Mouse (Mus musculus) stomach, embryonic 14.5 days (tissue): Measurements from ENCODE around the gene Vmn1r32. TPM values are rescaled to one million over a fixed set of nuclear protein-coding genes. Genes with fewer than 3 reads are reported as not detected.

Experiments used
- ATAC-seq: fragments of 200-750 bp; cut with Nextera tagmentation; 2 replicates; pipeline ENCODE4 v1.8.0; 2017; ENCODE audit warnings: low read depth, moderate TSS enrichment; ENCODE audit not compliant: insufficient number of reproducible peaks, insufficient read depth, low FRiP score
- H3K27ac ChIP-seq: fragments of 300-500 bp; sonication (generic); 2 replicates; pipeline ENCODE4 v1.5.1; 2014; ENCODE audit warnings: mild to moderate bottlenecking, low read length, moderate library complexity, mixed read lengths
- H3K27me3 ChIP-seq: fragments of 300-500 bp; sonication (generic); 2 replicates; pipeline ENCODE4 v1.6.1; 2014; ENCODE audit warnings: low read length, control low read depth, mixed read lengths; ENCODE audit not compliant: control insufficient read depth, insufficient read depth
- H3K36me3 ChIP-seq: fragments of 300-500 bp; sonication (generic); 2 replicates; pipeline ENCODE4 v1.6.1; 2014; ENCODE audit warnings: mild to moderate bottlenecking, control low read depth, low read length, moderate library complexity, mixed read lengths; ENCODE audit not compliant: control insufficient read depth, insufficient read depth
- H3K4me1 ChIP-seq: fragments of 300-500 bp; sonication (generic); 2 replicates; pipeline ENCODE4 v1.6.1; 2014; ENCODE audit warnings: low read length, control low read depth, mixed read lengths; ENCODE audit not compliant: control insufficient read depth, insufficient read depth
- H3K4me2 ChIP-seq: fragments of 300-500 bp; sonication (generic); replicated peaks from 2 replicates; pipeline ENCODE4 v1.6.1; 2014; ENCODE audit warnings: low read depth, low read length, control low read depth
- H3K4me3 ChIP-seq: fragments of 300-500 bp; sonication (generic); 2 replicates; pipeline ENCODE4 v1.5.1; 2014; ENCODE audit warnings: low read depth, low read length, control low read depth
- H3K9ac ChIP-seq: fragments of 300-500 bp; sonication (generic); replicated peaks from 2 replicates; pipeline ENCODE4 v1.6.1; 2014; ENCODE audit warnings: low read depth, mild to moderate bottlenecking, control low read depth, low read length, moderate library complexity, mixed read lengths
- H3K9me3 ChIP-seq: fragments of 300-500 bp; sonication (generic); 2 replicates; pipeline ENCODE4 v1.6.1; 2016; ENCODE audit warnings: low read depth, low read length, control low read depth; ENCODE audit not compliant: control insufficient read depth
- WGBS: fragments of 180-500 bp; shearing (Covaris S2); extraction: QIAGEN DNeasy Blood & Tissue Kit; methylation state at CpG from one replicate; pipeline ENCODE4 v1.1.7; 2014; 5-methylcytosine and 5-hydroxymethylcytosine counted together
- polyA plus RNA-seq: library from polyadenylated mRNA; unstranded; fragments of >200 nt; fragmentation: Nextera tagmentation; extraction: Ambion mirVana; gene quantifications from 2 replicates; pipeline ENCODE4 v1.2.1, GENCODE M21; 2014

The Vmn1r32 gene
- polyA plus RNA-seq, result 0.15 and 0.26 TPM in 2 replicates

- Histone ChIP-seq H3K36me3 (no peaks in the 10 kb centered on the region), H3K9me3 (no peaks in the 10 kb centered on the region), H3K4me3 (no peak within 1 kb of the TSS), H3K4me1 (no peaks in the 10 kb centered on the region), H3K27ac (no peak within 1 kb of the TSS), H3K4me2 (no peak within 1 kb of the TSS), H3K27me3 (no peaks in the 10 kb centered on the region), H3K9ac (no peak within 1 kb of the TSS)
- 71% methylated on average over 1 of the region's 1 CpGs for WGBS
- no peak for ATAC-seq
Observed at GRCm38 (mm10) chr6:66559996-66560395, at the start of gene Vmn1r32. TSS of gene Vmn1r32 (minus strand) at chr6:66560096.

GRCm38 (mm10) chr6:66595804-66596203 lies 35.9 kb upstream of the Vmn1r32 start:
- ATAC-seq, result no peak
- Histone ChIP-seq H3K4me2 (no peak overlapping the region), H3K27me3 (no peaks in the 10 kb centered on the region), H3K4me1 (no peaks in the 10 kb centered on the region), H3K9ac (no peak overlapping the region), H3K9me3 (no peaks in the 10 kb centered on the region), H3K27ac (no peak overlapping the region), H3K36me3 (no peaks in the 10 kb centered on the region), H3K4me3 (no peak overlapping the region)

- Histone ChIP-seq H3K27ac (no peak overlapping the region), H3K9me3 (no peaks in the 10 kb centered on the region), H3K27me3 (no peaks in the 10 kb centered on the region), H3K4me3 (peak overlapping the region; percentile 48), H3K4me2 (peak overlapping the region; percentile 65), H3K4me1 (0 out of 2 replicates have a peak, but pooled peaks cover 3% of the 10 kb centered on the region), H3K9ac (peak overlapping the region; percentile 26), H3K36me3 (peaks cover 14% of the 10 kb centered on the region)
- ATAC-seq, result no peak
- 12% methylated on average over 7 of the region's 7 CpGs for WGBS
Observed at GRCm38 (mm10) chr6:66535966-66536365, 23.9 kb downstream of the Vmn1r32 start.

DNA sequence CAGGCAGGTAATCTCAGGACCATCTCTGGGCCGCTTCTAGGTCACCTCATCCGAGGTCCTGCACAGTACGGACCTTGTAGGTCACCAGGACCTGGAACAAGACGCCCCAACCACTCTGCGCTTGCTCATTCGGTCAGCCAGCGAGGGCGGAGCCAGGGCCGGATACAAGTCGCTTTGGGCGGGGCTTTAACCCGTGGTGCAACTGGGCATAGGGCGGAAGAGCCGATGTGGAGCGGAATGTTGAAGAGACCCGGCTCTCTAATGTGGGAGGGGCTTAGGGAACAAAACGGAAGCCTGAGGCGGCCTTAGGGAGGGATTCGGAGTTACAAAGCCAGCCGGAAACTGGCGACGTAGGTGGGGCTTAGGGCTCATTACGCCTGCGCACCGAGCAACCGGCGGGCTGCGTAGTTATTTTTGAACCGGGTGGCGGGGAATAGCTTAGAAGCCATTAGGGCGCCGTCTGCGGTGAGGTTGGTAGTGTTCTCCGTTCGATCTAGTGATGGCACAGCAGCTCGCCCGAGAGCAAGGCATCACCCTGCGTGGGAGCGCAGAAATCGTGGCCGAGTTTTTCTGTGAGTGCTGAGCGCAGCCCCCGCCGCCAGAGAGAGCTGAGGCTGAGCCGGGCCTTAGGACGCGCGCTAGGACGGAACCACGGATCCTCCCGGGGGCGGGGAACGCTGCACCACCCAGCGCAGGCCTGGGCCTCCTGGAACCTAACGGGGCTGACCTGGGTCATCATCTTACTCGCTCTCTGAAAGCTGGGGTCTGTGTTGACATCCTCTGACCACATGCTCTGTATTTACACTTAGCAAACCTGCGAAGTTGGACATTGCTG lies 24.7 kb downstream of the Vmn1r32 start, which contains the start of gene Mad2l1:
Gene Mad2l1 (plus strand): TSS at position 363 of the 835 bp plus-strand sequence.
- under 1% methylated on average over 57 of the region's 57 CpGs for WGBS
- H3K27me3 ChIP-seq, result no peaks in the 10 kb centered on the region
- H3K9me3 ChIP-seq, result no peaks in the 10 kb centered on the region
- peak; percentile 99 for ATAC-seq
- peaks cover 11% of the 10 kb centered on the region for H3K36me3 ChIP-seq
- peak within 1 kb of the TSS; percentile 65 for H3K4me2 ChIP-seq
- 0 out of 2 replicates have a peak, but pooled peaks cover 3% of the 10 kb centered on the region for H3K4me1 ChIP-seq
- H3K4me3 ChIP-seq, result peak within 1 kb of the TSS; percentile 48
- peak within 1 kb of the TSS; percentile 26 for H3K9ac ChIP-seq
- peak within 1 kb of the TSS; percentile 52 for H3K27ac ChIP-seq

- Histone ChIP-seq H3K4me3 (peak overlapping the region; percentile 48), H3K4me1 (0 out of 2 replicates have a peak, but pooled peaks cover 3% of the 10 kb centered on the region), H3K4me2 (peak overlapping the region; percentile 49), H3K9ac (no peak overlapping the region; the same call in 1 of the 2 replicates), H3K27ac (peak overlapping the region; percentile 52; the same call in 1 of the 2 replicates), H3K9me3 (no peaks in the 10 kb centered on the region), H3K27me3 (no peaks in the 10 kb centered on the region), H3K36me3 (peaks cover 3% of the 10 kb centered on the region)
- 78% methylated on average over 5 of the region's 5 CpGs for WGBS
- no peak for ATAC-seq
Observed at GRCm38 (mm10) chr6:66534366-66534941, 25.4 kb downstream of the Vmn1r32 start.

DNA sequence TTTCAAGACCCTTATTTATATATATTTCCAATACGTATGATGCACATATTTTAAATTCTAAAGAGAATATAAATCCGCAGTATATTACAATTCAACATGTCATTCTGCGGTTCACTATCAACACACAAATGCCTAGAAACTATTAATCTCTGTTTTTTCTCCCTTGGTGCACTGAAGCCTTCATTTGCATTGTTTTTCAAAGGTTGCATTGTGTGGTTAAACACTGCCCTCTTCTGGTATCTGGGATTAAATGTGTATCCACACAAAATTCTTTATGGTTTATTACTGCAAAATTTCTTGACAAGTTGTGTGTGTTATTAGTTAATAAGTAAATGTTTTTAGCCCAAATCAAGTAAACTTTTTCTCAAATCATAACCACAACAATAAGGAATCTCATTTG lies 26.7 kb downstream of the Vmn1r32 start:
- 24% methylated on average over 3 of the region's 3 CpGs for WGBS
- H3K27me3 ChIP-seq, result no peaks in the 10 kb centered on the region
- no peaks in the 10 kb centered on the region for H3K36me3 ChIP-seq
- H3K9ac ChIP-seq, result no peak overlapping the region
- H3K27ac ChIP-seq, result no peak overlapping the region
- 0 out of 2 replicates have a peak, but pooled peaks cover 3% of the 10 kb centered on the region for H3K4me1 ChIP-seq
- H3K4me2 ChIP-seq, result no peak overlapping the region
- no peak for ATAC-seq
- no peaks in the 10 kb centered on the region for H3K9me3 ChIP-seq
- H3K4me3 ChIP-seq, result no peak overlapping the region

DNA sequence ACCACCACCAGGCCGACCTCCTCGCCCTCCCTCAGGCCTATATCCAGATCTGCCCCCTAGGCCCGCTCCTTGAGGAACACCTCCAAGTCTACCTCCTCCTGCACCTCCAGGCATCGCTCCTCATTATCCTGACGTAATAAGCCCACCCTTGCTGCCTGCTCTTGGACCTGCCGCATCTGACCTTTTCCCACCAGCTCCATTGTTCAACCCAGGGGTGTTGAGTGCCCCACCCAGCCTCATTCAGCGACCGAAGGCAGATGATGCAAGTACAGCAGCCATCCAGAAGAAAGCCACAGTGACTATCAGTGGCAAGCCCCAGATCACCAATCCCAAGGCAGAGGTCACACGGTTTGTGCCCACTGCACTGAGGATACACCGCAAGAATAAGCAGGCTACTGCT lies 31.5 kb downstream of the Vmn1r32 start:
- H3K27ac ChIP-seq, result no peak overlapping the region
- 83% methylated on average over 10 of the region's 10 CpGs for WGBS
- ATAC-seq, result no peak
- H3K4me1 ChIP-seq, result no peaks in the 10 kb centered on the region
- H3K4me2 ChIP-seq, result no peak overlapping the region
- H3K36me3 ChIP-seq, result no peaks in the 10 kb centered on the region
- H3K27me3 ChIP-seq, result no peaks in the 10 kb centered on the region
- no peak overlapping the region for H3K4me3 ChIP-seq
- H3K9ac ChIP-seq, result no peak overlapping the region
- H3K9me3 ChIP-seq, result no peaks in the 10 kb centered on the region

GRCm38 (mm10) chr6:66516368-66516767 lies 43.5 kb downstream of the Vmn1r32 start:
- WGBS, result 90% methylated on average over 5 of the region's 5 CpGs
- H3K36me3 ChIP-seq, result no peaks in the 10 kb centered on the region

More at GRCm38 (mm10) chr6:66516368-66516767, 43.5 kb downstream of the Vmn1r32 start:
- no peaks in the 10 kb centered on the region for H3K9me3 ChIP-seq
- no peak overlapping the region for H3K9ac ChIP-seq
- no peak overlapping the region for H3K4me3 ChIP-seq
- no peak overlapping the region for H3K4me2 ChIP-seq
- H3K27me3 ChIP-seq, result no peaks in the 10 kb centered on the region
- ATAC-seq, result no peak
- H3K4me1 ChIP-seq, result no peaks in the 10 kb centered on the region
- no peak overlapping the region for H3K27ac ChIP-seq
